Mouse (Mus musculus) cortical plate, adult 2 months (tissue): ENCODE results near the gene Cacna1f.

ENCODE experiments used
- CTCF ChIP-seq: fragments of 200-500 bp; IDR thresholded peaks from 2 replicates; pipeline ENCODE4 v1.5.1; 2011; ENCODE audit warnings: mild to moderate bottlenecking, control low read depth, low read length; ENCODE audit not compliant: insufficient read depth; ENCODE audit errors: extremely low read depth
- POLR2A ChIP-seq: fragments of 200-500 bp; IDR thresholded peaks from 2 replicates; pipeline ENCODE4 v1.6.1; 2011; ENCODE audit warnings: mild to moderate bottlenecking, low read length, control low read depth; ENCODE audit not compliant: insufficient read depth; ENCODE audit errors: extremely low read depth

DNA sequence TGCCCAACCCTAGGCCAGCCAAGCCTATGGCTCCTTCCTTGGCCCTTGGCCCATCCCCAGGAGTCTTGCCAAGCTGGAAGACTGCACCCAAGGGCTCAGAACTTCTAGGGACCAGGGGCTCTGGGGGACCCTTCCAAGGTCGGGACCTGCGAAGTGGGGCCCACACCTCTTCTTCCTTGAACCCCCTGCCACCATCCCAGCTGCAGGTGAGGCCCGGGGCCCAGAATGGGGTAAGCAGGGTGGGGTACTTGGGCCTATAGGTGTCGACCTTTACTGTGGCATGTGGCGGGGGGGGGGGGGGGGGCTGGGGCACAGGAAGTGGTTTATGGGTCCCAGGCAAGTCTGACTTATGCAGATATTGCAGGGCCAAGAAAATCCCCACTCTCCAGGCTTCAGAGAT is 20.5 kb upstream of the Cacna1f start:
- TF ChIP-seq CTCF = no peak
- TF ChIP-seq POLR2A = no peak
